Mouse (Mus musculus) 3T3-L1 (cell line): ENCODE measurements at regions not wholly inside any gene's neighbourhood (a gene's known extent, or its start where the extent isn't known, plus 50 kb on each side); places are given as distances from the start of the nearest gene placed in this dataset.

Experiments used
- DNase-seq: peaks from one replicate; pipeline ENCODE4 v3.0.0-alpha.2; 2015; ENCODE audit warnings: low read depth, low spot score

GRCm38 (mm10) chr2:11118625-11119024 is 53.3 kb upstream of the Prkcq start:
- DNase-seq, result no peak

- no peak for DNase-seq
Observed at GRCm38 (mm10) chr2:11119301-11119700, 52.6 kb upstream of the Prkcq start.
